Mouse (Mus musculus): ENCODE data around the gene Nhlh2.

The Nhlh2 gene

DNA sequence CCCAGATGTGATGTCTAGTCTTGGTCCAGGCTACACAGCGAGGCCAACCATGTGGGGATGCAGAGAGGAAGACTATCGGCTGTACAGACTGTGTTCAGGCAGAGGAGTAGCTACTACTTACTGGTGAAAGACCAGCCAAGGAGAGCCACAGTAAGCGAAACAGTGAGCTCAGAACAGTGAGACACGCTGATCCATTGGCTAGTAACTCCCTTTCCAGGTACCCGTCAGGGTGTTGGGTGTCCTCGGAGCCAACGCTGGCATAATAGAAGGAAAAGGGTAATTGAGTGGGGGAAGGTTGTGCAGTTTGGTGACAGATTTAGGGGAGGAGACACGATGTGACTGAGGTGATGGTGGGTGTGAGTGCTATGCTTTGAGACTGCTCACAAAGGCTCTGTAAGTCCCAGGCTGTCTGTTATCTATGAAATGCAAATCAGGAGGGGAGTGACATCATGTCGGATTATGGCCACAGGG is 15.1 kb downstream of the Nhlh2 start:
- no peak for DNase-seq (ENCODE audit: low spot score)

DNA sequence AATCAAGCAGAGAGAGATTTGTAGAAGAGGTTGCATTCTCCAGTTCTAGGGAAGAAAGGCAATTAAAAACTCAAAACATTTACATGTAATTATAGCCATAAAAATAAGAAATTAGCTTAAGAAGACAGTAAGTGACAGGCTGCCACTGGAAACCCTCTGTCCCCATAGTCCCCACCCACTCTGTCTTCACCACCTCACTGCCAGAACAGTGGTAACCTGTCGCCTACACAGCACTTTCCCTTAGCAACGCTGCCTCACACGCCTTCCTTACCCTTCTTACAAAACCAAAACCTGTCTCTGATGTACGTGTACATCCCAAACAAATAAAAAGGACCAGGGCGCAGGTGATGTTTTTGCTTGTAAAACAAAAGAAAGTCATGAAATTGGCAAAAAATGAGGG is 15.8 kb downstream of the Nhlh2 start:
- no peak for DNase-seq (ENCODE audit: low spot score)

DNA sequence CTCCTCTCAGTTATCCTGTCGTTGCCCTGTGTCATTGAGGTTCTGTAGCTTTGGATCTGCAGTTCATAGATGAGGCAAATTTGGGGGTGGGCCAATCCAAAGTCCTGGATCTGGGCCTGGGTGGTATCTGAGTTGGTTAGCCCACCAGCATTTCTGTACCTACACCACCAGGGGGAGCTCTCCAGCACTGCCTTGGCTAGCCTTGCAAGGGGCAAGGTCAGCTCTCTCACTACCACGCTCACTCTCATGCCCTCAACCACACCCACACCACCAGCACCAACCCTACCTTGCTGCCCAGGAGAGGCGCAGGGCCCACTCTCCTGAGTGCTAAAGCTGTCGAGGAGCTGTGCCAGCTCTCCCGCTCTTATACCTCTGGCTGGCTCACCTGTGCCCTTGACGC is 18.0 kb downstream of the Nhlh2 start:
- DNase-seq (ENCODE audit: low spot score), result no peak

DNA sequence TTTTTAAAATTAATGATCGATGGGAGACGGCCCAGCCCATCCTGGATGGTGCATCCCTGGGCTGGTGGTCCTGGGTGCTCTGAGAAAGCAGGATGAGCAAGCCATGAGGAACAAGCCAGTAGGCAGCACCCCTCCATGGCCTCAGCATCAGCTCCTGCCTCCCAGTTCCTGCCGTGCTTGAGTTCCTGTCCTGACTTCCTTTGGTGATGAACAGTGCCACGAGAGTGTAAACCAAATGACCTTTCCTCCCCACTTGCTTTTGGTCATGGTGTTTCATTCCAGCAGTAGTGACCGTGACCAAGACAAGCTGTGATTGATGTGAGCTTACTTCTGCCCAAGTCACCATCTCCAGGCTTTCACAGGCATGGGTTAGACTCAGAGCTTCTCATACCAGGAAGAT is 27.9 kb downstream of the Nhlh2 start:
- no peak for DNase-seq (ENCODE audit: low spot score)

DNA sequence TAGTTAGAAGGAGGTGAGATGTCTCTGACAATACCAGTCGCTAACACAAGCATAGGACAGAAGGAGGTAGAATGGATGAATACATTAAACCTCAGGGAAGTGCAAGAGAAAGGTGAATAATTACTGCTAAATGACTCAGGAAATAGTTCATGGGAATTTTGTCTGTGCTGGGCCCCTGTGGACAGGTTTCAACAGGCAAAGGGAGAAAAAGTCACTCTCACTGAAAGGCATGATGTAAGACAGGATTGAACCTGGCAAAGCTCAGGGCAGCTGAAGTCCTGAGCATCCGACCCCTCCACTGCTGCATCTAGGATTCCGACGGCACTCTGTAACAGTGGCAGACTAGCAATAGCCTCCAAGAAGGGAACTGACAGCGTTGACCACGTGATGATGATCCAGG is 28.7 kb downstream of the Nhlh2 start:
- DNase-seq (ENCODE audit: low spot score), result no peak

DNA sequence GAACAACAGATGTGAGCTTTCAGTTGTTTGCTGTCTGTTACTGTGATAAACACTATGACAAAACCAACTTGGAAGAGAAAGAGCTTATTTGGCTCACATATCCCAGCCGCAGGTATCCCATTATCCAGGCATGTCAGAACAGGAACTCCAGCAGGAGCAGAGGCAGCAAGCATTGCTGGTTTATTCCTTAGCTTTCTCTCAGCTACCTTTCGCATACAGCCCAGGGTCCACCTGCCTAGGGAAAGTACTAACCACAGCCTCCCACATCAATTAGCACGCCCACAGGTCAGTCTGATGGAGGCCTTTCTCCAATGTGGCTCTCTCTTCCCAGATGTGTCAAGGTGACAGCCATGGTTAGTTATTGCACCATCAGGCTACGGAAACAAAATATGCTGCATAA is 31.8 kb downstream of the Nhlh2 start:
- DNase-seq (ENCODE audit: low spot score), result no peak

DNA sequence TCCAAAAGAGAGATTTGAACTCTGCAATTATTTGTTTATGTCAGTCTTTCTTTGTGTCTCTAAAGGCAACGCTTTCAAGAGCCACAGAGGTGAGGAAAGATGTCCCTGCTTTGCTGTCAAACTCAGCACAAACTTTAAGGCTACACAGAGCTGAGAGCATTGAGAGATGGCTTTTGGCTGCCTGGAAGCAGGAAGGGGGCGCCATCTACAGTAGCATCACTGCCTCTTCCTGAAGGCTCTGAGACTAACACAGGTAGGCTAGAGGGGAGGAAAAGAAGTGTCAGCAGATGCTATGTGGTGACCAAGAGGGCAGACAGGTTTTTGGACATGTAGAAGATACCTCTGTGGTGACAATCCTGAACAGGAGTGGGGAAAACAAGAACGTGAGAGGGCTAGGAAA is 35.2 kb downstream of the Nhlh2 start:
- DNase-seq (ENCODE audit: low spot score), result no peak

DNA sequence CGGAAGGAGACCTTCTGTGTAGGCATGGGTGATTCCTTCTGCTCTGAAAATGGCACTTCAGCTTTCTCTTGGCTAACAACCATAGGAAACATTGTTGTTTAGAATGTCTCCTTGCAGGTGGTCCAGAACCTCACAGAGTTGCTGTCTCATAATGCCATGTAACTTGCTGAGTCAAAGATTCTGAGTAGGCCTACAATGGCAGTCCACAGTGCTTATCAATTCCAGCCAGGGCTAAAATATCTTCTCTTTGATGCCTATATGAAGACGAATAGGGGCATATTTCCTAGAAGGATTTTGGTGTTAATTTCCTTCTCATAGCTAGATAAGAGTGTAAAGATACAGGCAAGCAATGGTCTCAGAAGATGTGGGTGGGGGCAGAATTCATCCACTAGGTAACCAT is 37.7 kb downstream of the Nhlh2 start:
- DNase-seq (ENCODE audit: low spot score), result no peak

DNA sequence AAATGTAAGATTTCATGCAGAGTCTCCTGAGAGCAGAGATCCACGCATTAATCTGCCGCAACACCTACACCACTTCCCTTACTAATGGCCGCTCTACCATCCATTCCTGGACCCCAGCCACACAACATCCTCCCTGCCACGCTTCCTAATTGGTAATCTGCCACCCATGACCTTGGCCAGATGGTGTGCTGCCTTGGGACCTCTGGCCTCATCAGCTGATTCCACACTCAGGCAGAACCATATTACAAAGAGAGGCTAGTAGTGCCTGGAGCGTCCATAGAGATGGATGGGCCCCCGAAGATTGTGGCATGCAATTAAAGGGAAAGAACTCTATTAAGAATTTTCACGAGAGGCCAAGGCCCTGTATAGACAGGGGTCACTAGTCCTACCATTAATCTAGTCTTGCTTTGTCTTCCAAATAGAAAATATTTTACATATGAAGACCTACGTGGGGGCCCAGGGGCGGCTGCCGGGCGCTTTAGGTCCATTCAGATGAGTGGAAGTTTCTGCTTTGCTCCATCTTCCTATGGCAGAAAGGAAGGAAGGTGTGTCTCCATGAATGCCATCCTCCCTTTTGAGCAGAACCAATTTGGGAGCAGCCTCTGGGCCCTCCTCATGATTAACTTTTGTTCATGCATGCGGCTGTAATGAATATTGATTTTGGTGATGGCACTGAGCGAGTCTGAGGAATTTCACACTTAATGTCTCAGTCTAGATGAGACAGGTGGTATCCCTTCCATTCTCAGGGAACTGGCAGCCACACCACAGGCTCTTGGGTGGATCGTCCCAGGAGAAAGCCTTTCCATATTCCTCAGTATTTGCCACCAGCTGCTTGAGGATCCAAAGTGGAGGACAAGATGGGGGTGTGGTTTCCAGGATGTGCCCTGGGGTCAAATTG is 39.6 kb downstream of the Nhlh2 start:
- DNase-seq (ENCODE audit: low spot score), result no peak

DNA sequence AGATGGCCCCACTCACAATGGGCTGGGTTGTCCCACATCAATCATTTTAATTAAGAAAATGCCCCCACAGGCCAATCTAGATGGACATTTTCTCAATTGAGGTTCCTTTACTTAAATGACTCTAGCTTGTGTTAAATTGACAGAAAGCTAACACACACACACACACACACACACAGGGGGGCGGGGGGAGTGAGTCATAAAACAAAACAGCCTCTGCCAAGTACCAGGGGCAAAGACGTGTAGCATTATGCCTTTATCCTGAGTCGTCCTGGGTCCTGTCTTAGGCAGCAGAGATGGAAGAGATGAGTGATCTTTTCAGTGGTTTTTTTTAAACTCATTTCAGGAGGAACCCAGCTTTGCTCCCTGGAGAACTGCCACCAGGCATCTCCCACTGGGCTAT is 42.2 kb downstream of the Nhlh2 start:
- DNase-seq (ENCODE audit: low spot score), result no peak

DNA sequence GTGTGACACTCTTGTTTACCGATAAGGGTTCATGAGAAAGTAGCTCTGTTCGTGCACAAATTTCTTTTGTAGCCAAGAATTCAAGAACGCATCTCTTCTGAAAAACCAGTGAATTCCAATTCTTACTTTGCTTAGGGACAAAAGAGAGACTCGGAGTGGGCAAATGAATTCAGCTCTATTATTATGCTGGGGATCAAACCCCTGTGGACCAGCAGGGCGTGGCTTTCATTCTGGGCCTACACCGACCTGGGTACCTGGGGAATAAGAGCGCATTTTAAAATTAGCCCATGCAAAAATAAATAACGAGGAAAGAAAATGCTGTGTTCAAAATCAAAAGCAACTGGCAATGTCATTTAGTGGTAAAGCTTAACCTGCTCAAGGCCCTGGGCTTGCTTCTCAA is 43.4 kb downstream of the Nhlh2 start:
- no peak for DNase-seq (ENCODE audit: low spot score)

DNA sequence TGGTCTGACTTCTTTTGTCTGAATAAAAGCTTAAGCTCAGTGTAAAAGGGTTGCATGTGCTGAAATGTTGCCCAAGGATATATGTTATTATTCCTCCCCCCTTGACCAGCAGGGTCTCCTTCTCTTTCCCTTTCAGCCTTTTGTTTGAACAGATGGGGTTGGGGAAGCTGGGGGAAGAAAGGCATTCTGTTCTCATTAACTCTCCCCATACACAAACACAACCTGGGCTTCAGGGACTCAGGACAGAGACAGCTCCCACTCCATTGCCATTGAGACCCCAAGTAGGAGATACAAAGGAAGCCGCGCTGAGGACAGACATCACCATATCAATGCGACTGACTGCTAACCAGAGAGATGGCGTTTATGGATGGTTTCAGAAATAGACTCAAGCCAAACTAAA is 46.0 kb downstream of the Nhlh2 start:
- no peak for DNase-seq (ENCODE audit: low spot score)

DNA sequence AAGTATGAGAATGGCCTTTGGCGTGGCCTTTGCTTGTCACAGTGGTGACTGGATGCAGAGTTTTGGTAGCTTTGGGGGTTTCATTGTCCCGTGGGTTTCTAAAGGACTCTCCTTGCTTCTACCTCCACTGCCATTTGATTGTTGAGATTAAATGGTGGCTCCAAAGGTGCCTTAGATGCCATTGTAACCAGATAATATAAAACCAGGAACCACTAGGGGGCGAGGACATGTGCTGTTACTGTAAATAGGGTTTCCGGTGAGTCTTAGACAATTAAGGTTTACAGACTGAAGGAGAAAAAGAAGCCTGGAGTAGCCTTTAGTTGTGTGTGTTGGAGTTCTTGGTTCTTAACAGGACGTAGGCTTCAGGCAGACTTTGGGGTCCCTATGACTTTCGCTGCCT is 50.2 kb downstream of the Nhlh2 start:
- no peak for DNase-seq (ENCODE audit: low spot score)

DNA sequence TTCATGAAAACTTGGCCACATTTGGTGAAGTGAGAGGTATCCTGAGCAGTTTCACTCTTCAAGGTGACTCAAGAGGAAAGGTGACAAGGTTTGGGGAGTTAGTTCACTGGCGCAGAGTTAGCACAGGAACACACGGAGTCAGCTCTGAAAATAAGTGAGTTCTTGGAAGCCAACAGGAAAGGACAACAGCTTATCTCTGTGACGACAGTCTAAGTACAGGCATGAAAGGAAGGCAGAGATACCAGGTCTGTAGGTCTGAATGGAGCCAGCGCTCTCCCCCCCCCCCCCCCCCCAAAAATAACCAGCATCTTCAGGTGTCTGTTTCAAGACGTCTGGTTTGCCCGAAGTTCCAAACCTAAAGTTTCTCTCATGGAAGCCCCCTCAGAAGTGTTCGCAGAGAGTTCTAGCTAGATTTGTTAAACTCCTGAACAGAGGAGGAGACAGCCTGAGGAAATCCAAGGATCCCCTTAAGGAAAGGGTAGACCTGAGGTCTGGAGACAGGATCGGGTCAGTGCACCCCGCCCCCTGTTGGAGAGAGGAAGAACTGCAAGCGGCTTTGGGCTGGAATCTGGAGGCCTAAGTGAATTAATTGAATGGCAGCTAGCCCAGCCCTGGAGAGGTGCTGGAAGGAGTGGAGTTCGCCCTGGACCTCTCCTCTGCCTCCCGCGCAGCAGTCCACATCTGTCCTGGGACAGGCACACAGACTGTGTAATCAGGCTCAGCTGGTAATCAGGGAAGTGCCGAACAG is 52.2 kb downstream of the Nhlh2 start:
- peak; percentile 40 for DNase-seq (ENCODE audit: low spot score)

DNA sequence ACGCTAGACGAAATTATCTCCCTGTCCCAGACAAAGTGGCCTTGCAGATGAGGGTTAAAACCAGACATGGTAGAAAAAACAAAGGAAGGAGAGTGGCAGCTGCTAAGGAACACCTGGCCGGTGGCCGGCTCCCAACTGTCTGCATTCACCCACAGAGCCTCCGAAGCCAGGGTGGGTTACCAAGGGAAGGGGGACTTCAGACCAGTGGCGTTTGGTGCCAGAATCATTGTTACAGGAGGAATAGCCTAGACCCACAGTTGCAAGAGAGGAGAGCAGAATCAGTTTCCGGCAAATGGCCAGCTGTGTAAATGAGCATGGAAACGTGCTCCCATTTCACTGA is 52.8 kb downstream of the Nhlh2 start:
- DNase-seq (ENCODE audit: low spot score), result no peak

DNA sequence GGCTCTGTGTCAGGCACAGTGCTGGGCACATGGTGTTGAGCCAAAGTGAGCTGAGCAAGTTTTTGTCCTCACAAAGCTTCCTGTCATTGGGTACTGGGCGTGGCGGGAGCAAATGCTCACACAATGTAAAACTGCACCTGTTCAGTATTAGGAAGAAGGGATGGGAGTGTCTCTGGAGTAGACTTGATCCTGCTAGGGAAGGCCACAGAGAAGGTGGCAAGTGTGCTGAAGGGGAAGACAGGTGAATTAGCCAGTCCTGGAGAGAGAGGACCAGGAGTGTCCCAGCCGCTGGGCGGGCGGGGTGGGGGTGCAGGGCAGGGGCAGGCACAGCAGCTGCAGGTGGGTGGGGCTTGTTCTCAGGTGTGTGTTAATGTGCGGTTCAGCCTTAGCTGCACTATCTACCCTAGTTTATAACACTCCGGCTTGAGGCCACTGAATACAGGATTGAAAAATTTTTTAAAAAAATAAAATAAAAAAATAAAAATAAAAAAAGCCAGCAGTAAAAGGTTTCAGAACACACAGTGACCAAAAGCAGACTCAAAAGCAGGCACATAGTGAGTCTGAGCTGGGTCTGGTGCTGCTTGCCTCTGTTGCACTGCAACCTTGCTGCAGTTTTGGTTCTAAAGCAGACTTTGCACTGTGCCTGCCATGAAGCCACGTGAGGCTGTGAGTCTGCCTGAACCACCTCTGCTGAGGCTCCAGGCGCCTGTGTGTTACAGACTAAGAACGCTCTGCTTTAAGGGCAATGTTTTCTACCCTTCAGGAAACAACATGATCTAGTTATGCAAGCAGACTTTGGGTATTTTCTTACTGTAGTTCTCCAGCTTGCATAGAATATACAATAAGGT is 53.6 kb downstream of the Nhlh2 start:
- no peak for DNase-seq (ENCODE audit: low spot score)

DNA sequence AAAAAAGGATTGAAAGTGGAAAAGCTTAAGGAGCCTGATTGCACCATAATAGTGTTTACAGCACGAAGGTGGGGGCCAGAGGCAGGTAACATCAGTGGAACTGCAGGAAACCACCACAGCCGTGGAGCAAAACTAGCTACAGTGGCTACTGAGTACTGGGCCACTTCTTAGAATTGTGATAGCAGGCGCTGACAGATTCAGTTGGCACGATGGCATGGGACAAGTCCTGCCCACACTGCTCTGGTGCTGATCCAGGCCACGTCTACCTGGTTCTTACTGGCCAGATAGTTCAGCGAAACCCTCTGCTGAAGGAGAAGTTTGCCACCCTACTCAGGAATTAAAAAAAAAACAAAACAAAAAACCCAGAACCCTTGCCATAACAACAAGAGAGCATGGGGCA is 54.7 kb downstream of the Nhlh2 start:
- DNase-seq (ENCODE audit: low spot score), result no peak

Data from ovary, adult 18-20 months (tissue).